8 mouse cellular contexts compared by ENCODE assay signal in the genomic region with DNA sequence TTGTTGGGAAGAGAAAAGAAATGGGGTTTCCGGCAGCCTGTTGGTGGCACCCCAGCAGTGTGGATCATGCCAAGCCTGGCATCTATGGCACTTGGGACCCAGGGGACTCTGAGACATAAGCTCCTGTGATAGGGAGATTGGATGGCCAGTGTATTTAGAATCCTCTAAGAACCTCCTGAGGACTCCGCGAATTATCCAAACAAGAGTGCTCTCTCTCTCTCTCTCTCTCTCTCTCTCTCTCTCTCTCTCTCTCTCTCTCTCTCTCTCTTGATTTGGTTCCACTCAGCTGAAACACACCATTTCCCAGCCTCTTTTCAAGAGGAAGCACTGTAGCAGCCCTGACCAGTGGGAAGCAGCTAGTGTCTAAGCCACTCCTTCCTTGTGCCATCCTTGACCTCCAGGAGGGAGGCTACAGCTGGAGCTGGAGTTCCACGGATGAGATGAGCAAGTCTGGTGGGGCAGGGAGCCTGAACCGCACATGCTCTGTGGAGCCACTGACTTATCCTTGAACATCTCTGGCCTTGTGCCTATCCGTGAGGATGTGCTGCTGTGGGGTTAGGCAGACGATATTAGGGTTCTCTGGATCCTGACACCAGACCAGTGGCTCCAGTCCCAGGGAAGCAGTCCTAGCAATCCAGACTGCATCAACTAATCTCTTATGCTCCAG.
DNase-seq lines count a peak whose midpoint lies in the region; ATAC-seq lines count a peak whose summit lies in the region.

No protein-coding gene starts in this region.

- no peaks in the 10 kb centered on the region for H3K27me3 ChIP-seq in forebrain, embryonic 13.5 days
- no peaks in the 10 kb centered on the region for H3K27me3 ChIP-seq in neural tube, embryonic 12.5 days (replicated peaks)

- H3K4me2 ChIP-seq in forebrain, embryonic 13.5 days = peak overlapping the region; percentile 40
- peak overlapping the region; percentile 31 for H3K4me2 ChIP-seq in neural tube, embryonic 12.5 days (replicated peaks)

- no peaks in the 10 kb centered on the region for H3K9me3 ChIP-seq in forebrain, embryonic 13.5 days (replicated peaks)
- H3K9me3 ChIP-seq in neural tube, embryonic 12.5 days = no peaks in the 10 kb centered on the region

- peaks cover 64% of the 10 kb centered on the region for H3K4me1 ChIP-seq in forebrain, embryonic 13.5 days
- H3K4me1 ChIP-seq in neural tube, embryonic 12.5 days = peaks cover 44% of the 10 kb centered on the region

- peak; percentile 14 to 50 for DNase-seq in gastrocnemius, adult 8-10 months (ENCODE audit: low spot score in 2 of 2)
- no peak for DNase-seq in gastrocnemius, postnatal 10 days
- DNase-seq in adrenal gland, adult 2 months = peak; percentile 79
- peak; percentile 26 for DNase-seq in kidney, postnatal 14 days
- DNase-seq in spleen, postnatal 36 days (ENCODE audit: low spot score in 2 of 2) = no peak

- peak overlapping the region; percentile 89 for H3K27ac ChIP-seq in forebrain, embryonic 13.5 days
- peak overlapping the region; percentile 57 for H3K27ac ChIP-seq in neural tube, embryonic 12.5 days

- H3K9ac ChIP-seq in forebrain, embryonic 13.5 days = 0 out of 2 replicates have a peak overlapping the region, but pooled peaks have one; percentile 31
- no peak overlapping the region for H3K9ac ChIP-seq in neural tube, embryonic 12.5 days

- WGBS in forebrain, embryonic 13.5 days = 53% methylated on average over 7 of the region's 7 CpGs
- WGBS in neural tube, embryonic 12.5 days = 55% methylated on average over 7 of the region's 7 CpGs

- H3K36me3 ChIP-seq in forebrain, embryonic 13.5 days (ENCODE audit: poor library complexity, severe bottlenecking) = no peaks in the 10 kb centered on the region
- no peaks in the 10 kb centered on the region for H3K36me3 ChIP-seq in neural tube, embryonic 12.5 days

- no peak overlapping the region for H3K4me3 ChIP-seq in forebrain, embryonic 13.5 days
- no peak overlapping the region for H3K4me3 ChIP-seq in neural tube, embryonic 12.5 days

- no peak for ATAC-seq in forebrain, embryonic 13.5 days
- ATAC-seq in neural tube, embryonic 12.5 days (ENCODE audit: low FRiP score, low read depth) = peak; percentile 18; the same call in 1 of the 2 replicates
- ATAC-seq in megakaryocyte progenitor cell, adult 5-6 weeks (replicated peaks; ENCODE audit: poor library complexity) = no peak

Comparison
In these comparisons a context has a peak if more than half of its experiments do, and no peak if none do; other contexts are left out.
1. DNase-seq: peak in gastrocnemius, adult 8-10 months (2 of 2), adrenal gland, adult 2 months (single experiment) and kidney, postnatal 14 days (single experiment); none in gastrocnemius, postnatal 10 days (single experiment) and spleen, postnatal 36 days (0 of 2).